Mouse (Mus musculus) intestine, embryonic 14.5 days (tissue): ENCODE results near the gene Krtcap2. TPM values are rescaled to one million over a fixed set of nuclear protein-coding genes. Genes with fewer than 3 reads are reported as not detected.

Experiments used
- ATAC-seq: fragments of 200-750 bp; cut with Nextera tagmentation; replicated peaks from 2 replicates; pipeline ENCODE4 v1.8.0; 2017; ENCODE audit warnings: low read depth, moderate number of reproducible peaks, moderate TSS enrichment, moderate library complexity; ENCODE audit not compliant: low FRiP score, low TSS enrichment
- DNase-seq: peaks from one replicate; pipeline ENCODE4 v3.0.0-alpha.2; 2018; ENCODE audit warnings: low spot score
- H3K27ac ChIP-seq: fragments of 300-500 bp; sonication (generic); 2 replicates; pipeline ENCODE4 v1.5.1; 2014; ENCODE audit warnings: low read depth, mild to moderate bottlenecking, control low read depth
- H3K27me3 ChIP-seq: fragments of 300-500 bp; sonication (generic); replicated peaks from 2 replicates; pipeline ENCODE4 v1.6.1; 2014; ENCODE audit warnings: low read length, control low read depth; ENCODE audit not compliant: control insufficient read depth, insufficient read depth
- H3K36me3 ChIP-seq: fragments of 300-500 bp; sonication (generic); 2 replicates; pipeline ENCODE4 v1.6.1; 2014; ENCODE audit warnings: low read length, control low read depth; ENCODE audit not compliant: control insufficient read depth, insufficient read depth
- H3K4me1 ChIP-seq: fragments of 300-500 bp; sonication (generic); replicated peaks from 2 replicates; pipeline ENCODE4 v1.6.1; 2014; ENCODE audit warnings: low read length, control low read depth, mixed read lengths; ENCODE audit not compliant: control insufficient read depth, insufficient read depth
- H3K4me2 ChIP-seq: fragments of 300-500 bp; sonication (generic); 2 replicates; pipeline ENCODE4 v1.6.1; 2014; ENCODE audit warnings: low read length
- H3K4me3 ChIP-seq: fragments of 300-500 bp; sonication (generic); 2 replicates; pipeline ENCODE4 v1.5.1; 2014; ENCODE audit warnings: low read depth, low read length, control low read depth, mixed read lengths
- H3K9ac ChIP-seq: fragments of 300-500 bp; sonication (generic); 2 replicates; pipeline ENCODE4 v1.6.1; 2014; ENCODE audit warnings: mild to moderate bottlenecking, low read length
- H3K9me3 ChIP-seq: fragments of 300-500 bp; sonication (generic); 2 replicates; pipeline ENCODE4 v1.6.1; 2016; ENCODE audit warnings: low read length, control low read depth; ENCODE audit not compliant: control insufficient read depth
- WGBS: fragments of 180-500 bp; shearing (Covaris S2); extraction: QIAGEN DNeasy Blood & Tissue Kit; methylation state at CpG from one replicate; pipeline ENCODE4 v1.1.7; 2014; 5-methylcytosine and 5-hydroxymethylcytosine counted together
- polyA plus RNA-seq: library from polyadenylated mRNA; unstranded; fragments of >200 nt; fragmentation: Nextera tagmentation; extraction: Ambion mirVana; gene quantifications from 2 replicates; pipeline ENCODE4 v1.2.1, GENCODE M21; 2014

Gene Krtcap2
- polyA plus RNA-seq, 1 experiment from 2014 or later: 346 TPM

DNA sequence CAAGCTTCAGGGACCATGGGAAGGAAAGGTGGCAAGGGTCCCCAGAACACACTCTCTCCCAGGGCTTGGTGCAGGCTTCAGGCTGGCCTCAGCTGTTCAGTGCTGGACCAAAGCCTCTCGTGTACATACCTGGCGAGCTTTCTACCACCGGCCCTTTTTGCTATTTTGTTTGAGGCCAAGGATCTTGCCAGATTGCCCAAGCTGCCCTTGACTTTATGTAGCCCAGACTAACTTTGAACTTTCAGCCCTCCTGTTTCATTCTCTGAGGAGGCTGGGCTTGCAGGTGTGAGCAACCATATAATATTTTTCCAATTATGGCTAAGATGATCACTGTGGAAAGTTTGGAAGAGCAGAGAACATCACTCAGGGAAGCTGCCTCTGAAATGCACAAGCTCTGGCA is 38.5 kb downstream of the Krtcap2 start:
- DNase-seq (no peak), ATAC-seq (no peak)
- Histone ChIP-seq H3K36me3 (no peaks in the 10 kb centered on the region), H3K27ac (no peak overlapping the region), H3K9me3 (no peaks in the 10 kb centered on the region), H3K9ac (no peak overlapping the region), H3K4me2 (no peak overlapping the region), H3K4me1 (peaks cover 18% of the 10 kb centered on the region), H3K27me3 (0 out of 2 replicates have a peak, but pooled peaks cover 4% of the 10 kb centered on the region), H3K4me3 (no peak overlapping the region)
- 78% methylated on average over 3 of the region's 3 CpGs for WGBS

DNA sequence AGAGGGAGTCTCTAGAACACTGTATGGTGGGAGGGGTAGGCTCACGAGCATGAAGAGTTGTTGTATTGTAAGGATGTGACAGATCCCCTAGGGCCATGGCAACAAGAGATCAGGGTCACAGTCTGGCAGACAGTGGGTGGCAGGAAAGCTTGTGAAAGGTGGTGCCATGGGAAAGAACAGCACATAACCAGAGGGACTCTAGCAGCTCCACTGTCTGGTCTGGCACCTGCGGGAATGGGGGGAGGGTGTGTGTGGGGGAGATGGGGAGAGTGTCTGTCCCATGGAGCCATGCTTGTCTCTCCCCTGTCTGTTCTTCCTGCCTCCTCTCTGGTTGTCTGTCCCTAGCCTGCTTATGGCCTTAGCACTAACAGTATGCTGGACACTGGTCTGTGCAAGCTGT is 39.8 kb downstream of the Krtcap2 start:
- DNase-seq (no peak), ATAC-seq (no peak)
- Histone ChIP-seq H3K4me3 (no peak overlapping the region), H3K9me3 (no peaks in the 10 kb centered on the region), H3K27me3 (0 out of 2 replicates have a peak, but pooled peaks cover 4% of the 10 kb centered on the region), H3K4me1 (peaks cover 12% of the 10 kb centered on the region), H3K27ac (no peak overlapping the region), H3K9ac (no peak overlapping the region), H3K36me3 (no peaks in the 10 kb centered on the region), H3K4me2 (no peak overlapping the region)
- 56% methylated on average over 2 of the region's 2 CpGs for WGBS

DNA sequence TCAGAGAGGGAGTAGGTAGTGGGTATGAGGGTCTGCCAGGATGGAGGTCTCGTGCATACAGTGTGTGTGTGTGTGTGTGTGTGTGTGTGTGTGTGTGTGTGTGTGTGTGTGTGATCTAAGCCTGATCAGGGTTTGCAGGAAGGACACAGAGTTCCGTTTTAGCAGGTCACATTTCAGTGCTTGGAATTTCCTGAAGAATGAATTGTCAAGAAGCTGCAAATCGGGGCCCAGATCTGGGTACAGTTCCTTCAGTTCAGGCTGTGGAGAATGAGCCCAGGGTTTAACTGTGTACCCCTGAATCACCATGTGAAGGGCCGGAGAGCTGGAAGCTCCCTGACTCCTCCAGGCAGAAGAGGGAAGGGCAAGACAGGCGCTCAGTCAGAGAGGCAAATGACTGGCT is 41.5 kb downstream of the Krtcap2 start:
- DNase-seq (no peak), ATAC-seq (no peak)
- Histone ChIP-seq H3K27ac (no peak overlapping the region), H3K9ac (no peak overlapping the region), H3K27me3 (no peaks in the 10 kb centered on the region), H3K4me1 (0 out of 2 replicates have a peak, but pooled peaks cover 5% of the 10 kb centered on the region), H3K4me2 (no peak overlapping the region), H3K4me3 (no peak overlapping the region), H3K9me3 (no peaks in the 10 kb centered on the region), H3K36me3 (no peaks in the 10 kb centered on the region)
- WGBS: 51% methylated on average over 5 of the region's 5 CpGs

DNA sequence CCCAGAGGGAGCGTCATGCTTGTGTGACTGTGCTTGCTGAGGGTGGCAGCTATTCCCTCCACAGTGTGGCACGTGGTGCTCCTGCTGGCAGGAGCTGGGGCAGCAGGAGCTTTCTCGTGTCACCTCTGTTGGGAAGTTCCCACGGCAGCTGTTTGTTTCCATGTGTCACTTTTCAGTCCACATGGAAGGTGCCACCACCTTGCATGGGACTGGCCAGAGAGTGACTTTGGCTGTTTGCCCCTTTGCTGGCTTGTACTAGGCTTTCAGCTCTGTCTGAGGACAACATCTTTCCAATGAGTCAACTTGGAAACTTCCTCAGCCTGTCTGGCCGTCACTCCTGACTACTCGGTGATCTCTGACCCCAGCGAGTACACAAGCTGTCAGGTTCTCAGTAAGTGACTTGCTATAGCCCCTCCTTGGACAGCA is 42.8 kb downstream of the Krtcap2 start:
- no peak overlapping the region for H3K9ac ChIP-seq
- WGBS: 31% methylated on average over 7 of the region's 7 CpGs
- 0 out of 2 replicates have a peak, but pooled peaks cover 5% of the 10 kb centered on the region for H3K4me1 ChIP-seq
- H3K36me3 ChIP-seq: no peaks in the 10 kb centered on the region
- no peak for DNase-seq
- H3K27me3 ChIP-seq: no peaks in the 10 kb centered on the region
- H3K9me3 ChIP-seq: no peaks in the 10 kb centered on the region
- no peak overlapping the region for H3K4me3 ChIP-seq
- H3K27ac ChIP-seq: no peak overlapping the region
- H3K4me2 ChIP-seq: no peak overlapping the region
- no peak for ATAC-seq

DNA sequence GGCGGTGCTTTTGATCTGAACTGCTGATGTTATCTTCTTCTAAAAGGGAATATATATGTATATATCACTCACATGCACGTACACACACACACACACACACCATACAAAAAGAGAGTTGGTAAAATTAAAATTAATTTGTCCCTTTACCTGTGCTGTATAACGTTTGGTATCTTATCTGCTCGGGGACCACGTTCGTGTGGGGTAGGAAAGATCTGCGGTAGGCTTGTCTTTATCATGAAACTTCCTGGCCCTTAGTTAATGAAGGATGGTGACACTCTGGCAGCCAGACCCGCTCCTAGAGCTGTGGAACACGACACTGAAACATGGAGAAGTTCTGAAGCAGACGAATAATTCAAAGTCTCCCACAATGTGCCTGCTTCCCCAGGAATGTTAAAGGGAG is 46.1 kb downstream of the Krtcap2 start:
- Histone ChIP-seq H3K4me3 (no peak overlapping the region), H3K9me3 (no peaks in the 10 kb centered on the region), H3K4me2 (no peak overlapping the region), H3K9ac (no peak overlapping the region), H3K4me1 (0 out of 2 replicates have a peak, but pooled peaks cover 5% of the 10 kb centered on the region), H3K27ac (no peak overlapping the region), H3K27me3 (no peaks in the 10 kb centered on the region), H3K36me3 (no peaks in the 10 kb centered on the region)
- WGBS: 59% methylated on average over 10 of the region's 10 CpGs
- DNase-seq (no peak), ATAC-seq (no peak)

DNA sequence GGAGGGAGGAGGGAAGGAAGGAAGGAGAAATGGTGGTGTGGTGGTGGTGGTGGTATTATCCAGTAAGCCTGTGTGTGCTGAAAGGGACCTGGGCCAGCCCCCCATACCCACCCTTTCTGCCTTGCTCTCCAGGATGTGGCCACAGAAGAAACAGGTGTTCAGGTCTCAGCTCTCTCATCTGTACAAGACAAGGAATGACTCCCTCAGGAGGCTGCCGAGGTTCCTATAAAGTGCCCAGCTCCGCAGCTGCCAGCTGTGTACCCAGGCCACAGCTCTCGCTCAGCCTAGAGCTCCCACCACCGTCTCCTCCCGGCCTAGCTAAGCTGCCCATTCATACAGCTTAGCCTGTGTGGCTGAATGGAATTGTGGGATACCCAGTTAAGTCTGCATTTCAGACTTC is 46.5 kb downstream of the Krtcap2 start:
- no peak for DNase-seq
- Histone ChIP-seq H3K27ac (no peak overlapping the region), H3K4me3 (no peak overlapping the region), H3K36me3 (no peaks in the 10 kb centered on the region), H3K4me1 (0 out of 2 replicates have a peak, but pooled peaks cover 5% of the 10 kb centered on the region), H3K27me3 (no peaks in the 10 kb centered on the region), H3K4me2 (no peak overlapping the region), H3K9ac (no peak overlapping the region), H3K9me3 (no peaks in the 10 kb centered on the region)
- WGBS: 67% methylated on average over 5 of the region's 5 CpGs
- ATAC-seq: no peak

DNA sequence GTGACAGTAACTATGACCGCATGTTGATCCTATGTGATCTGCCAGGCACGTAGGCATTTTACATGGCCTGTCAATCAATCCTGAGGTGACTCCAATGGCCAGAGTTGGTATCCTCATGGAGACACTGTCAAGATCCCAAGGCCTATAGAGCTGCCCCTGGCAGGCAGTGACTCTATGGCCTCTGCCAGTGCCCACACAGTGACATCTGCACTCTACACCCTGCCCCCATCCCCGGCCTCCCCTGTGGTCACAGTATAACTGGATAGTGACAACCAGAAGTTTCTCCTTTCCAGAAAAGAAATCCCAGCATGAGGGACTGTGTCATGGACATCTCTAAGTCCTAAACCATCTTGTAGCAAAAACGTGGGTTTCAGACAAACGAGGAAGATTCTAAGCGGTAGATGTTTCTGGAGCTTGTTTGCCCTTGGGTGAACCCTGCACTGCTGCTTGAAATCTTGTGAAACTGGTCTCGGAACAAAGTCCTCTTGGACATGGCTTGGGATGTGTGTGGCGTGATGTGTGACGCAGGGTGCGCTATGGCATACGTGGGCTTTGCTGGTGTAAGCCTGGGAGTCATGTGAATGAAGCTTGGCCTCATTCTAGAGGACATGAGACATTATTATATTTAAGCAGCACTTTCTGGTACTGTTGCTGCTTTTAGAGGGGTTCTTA is 47.6 kb downstream of the Krtcap2 start:
- no peak overlapping the region for H3K4me3 ChIP-seq
- H3K9ac ChIP-seq: no peak overlapping the region
- no peak overlapping the region for H3K27ac ChIP-seq
- no peaks in the 10 kb centered on the region for H3K27me3 ChIP-seq
- no peak for ATAC-seq
- no peaks in the 10 kb centered on the region for H3K36me3 ChIP-seq
- DNase-seq: no peak
- WGBS: 88% methylated on average over 11 of the region's 11 CpGs
- H3K9me3 ChIP-seq: no peaks in the 10 kb centered on the region
- H3K4me1 ChIP-seq: 0 out of 2 replicates have a peak, but pooled peaks cover 5% of the 10 kb centered on the region
- no peak overlapping the region for H3K4me2 ChIP-seq

DNA sequence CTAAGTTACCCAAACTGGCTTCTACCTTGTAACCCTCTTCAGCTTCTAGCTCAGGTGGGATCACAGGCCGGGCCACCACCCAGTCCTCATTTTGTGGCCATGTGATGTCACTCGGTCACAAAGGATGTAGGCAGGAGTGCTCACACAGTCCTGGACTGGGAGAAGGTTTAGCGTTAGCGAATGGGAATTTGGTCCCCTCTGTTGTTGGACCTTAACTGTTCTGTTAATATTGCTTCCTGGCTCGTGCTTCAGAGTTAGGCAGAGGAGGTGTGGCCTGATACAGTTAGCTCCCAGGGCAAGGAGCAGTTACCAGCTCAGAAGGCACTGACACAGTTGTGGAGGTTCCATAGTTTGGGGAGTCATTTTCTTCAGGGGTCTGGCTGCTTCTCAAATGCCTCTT is 48.4 kb downstream of the Krtcap2 start:
- Histone ChIP-seq H3K4me1 (0 out of 2 replicates have a peak, but pooled peaks cover 5% of the 10 kb centered on the region), H3K4me2 (no peak overlapping the region), H3K36me3 (no peaks in the 10 kb centered on the region), H3K27ac (no peak overlapping the region), H3K9me3 (no peaks in the 10 kb centered on the region), H3K9ac (no peak overlapping the region), H3K27me3 (no peaks in the 10 kb centered on the region), H3K4me3 (no peak overlapping the region)
- 71% methylated on average over 5 of the region's 5 CpGs for WGBS
- DNase-seq: no peak
- ATAC-seq: no peak

DNA sequence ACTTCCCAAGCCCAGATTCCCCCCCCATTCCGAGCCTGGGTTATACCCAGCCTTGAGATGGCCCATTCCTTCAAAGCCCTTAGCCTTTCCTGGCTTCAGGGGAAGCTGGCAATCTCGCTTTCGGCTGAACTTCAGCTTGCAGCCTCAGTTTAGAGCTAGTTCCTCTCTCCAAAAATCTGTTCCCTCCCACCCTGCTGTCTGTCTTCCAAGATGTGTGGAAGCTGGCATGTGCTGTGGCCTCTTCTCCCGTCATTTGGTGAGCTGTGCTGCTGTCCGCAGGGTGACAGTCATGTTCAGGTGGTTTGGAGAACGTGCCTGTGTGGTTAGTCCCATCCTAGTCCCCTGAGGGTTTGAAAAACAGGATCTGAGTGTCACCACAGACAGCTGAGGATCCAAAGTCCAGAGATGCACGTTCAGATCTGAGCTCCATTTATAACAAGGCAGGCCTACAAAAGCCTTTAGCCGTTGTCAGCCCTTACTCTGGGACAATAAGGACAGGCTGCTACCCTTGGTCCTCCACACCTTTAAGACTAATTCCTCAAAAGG is 50.0 kb downstream of the Krtcap2 start:
- H3K27me3 ChIP-seq: no peaks in the 10 kb centered on the region
- no peak for DNase-seq
- no peak for ATAC-seq
- no peaks in the 10 kb centered on the region for H3K9me3 ChIP-seq
- no peak overlapping the region for H3K27ac ChIP-seq
- no peak overlapping the region for H3K9ac ChIP-seq
- 0 out of 2 replicates have a peak, but pooled peaks cover 5% of the 10 kb centered on the region for H3K4me1 ChIP-seq
- no peaks in the 10 kb centered on the region for H3K36me3 ChIP-seq
- 77% methylated on average over 8 of the region's 8 CpGs for WGBS
- no peak overlapping the region for H3K4me3 ChIP-seq
- no peak overlapping the region for H3K4me2 ChIP-seq
